Mouse (Mus musculus): Measurements from ENCODE around the gene Fam89b. TPM values are rescaled to one million over a fixed set of nuclear protein-coding genes. Genes with fewer than 3 reads are reported as not detected.
"Not testable (repeated sequence)": the region's sequence is repeated elsewhere in the genome, so short reads cannot be mapped to it uniquely, and the experiment has no call there.

The Fam89b gene
- polyA plus RNA-seq, 1 experiment from 2014 or later: 81.6 TPM

GRCm38 (mm10) chr19:5691601-5692000 is 37.9 kb downstream of the Fam89b start:
- Histone ChIP-seq H3K4me1 (ENCODE audit: control insufficient read depth, insufficient read depth, low read length) (peaks cover 52% of the 10 kb centered on the region), H3K4me2 (peak overlapping the region; percentile 97), H3K36me3 (ENCODE audit: control insufficient read depth, insufficient read depth, low read length) (peaks cover 16% of the 10 kb centered on the region), H3K9me3 (replicated peaks; ENCODE audit: control insufficient read depth, low read length) (no peaks in the 10 kb centered on the region), H3K27me3 (ENCODE audit: control insufficient read depth, insufficient read depth, low read length) (no peaks in the 10 kb centered on the region), H3K9ac (ENCODE audit: low read depth, low read length) (peak overlapping the region; percentile 91), H3K4me3 (ENCODE audit: low read depth, low read length) (peak overlapping the region; percentile 93), H3K27ac (ENCODE audit: low read depth, low read length) (peak overlapping the region; percentile 94)
- no peak for ATAC-seq (replicated peaks; ENCODE audit: insufficient number of reproducible peaks, low FRiP score, low TSS enrichment)
- 59% methylated on average over 5 of the region's 5 CpGs for WGBS (ENCODE audit: insufficient replicate concordance)

- peaks cover 46% of the 10 kb centered on the region for H3K4me1 ChIP-seq (ENCODE audit: control insufficient read depth, insufficient read depth, low read length)
- no peaks in the 10 kb centered on the region for H3K9me3 ChIP-seq (replicated peaks; ENCODE audit: control insufficient read depth, low read length)
- peak overlapping the region; percentile 94 for H3K27ac ChIP-seq (ENCODE audit: low read depth, low read length)
- H3K4me2 ChIP-seq: peak overlapping the region; percentile 97
- 61% methylated on average over 15 of the region's 15 CpGs for WGBS (ENCODE audit: insufficient replicate concordance)
- H3K36me3 ChIP-seq (ENCODE audit: control insufficient read depth, insufficient read depth, low read length): peaks cover 23% of the 10 kb centered on the region
- H3K9ac ChIP-seq (ENCODE audit: low read depth, low read length): peak overlapping the region; percentile 91
- H3K27me3 ChIP-seq (ENCODE audit: control insufficient read depth, insufficient read depth, low read length): no peaks in the 10 kb centered on the region
- H3K4me3 ChIP-seq (ENCODE audit: low read depth, low read length): peak overlapping the region; percentile 93
- no peak for ATAC-seq (replicated peaks; ENCODE audit: insufficient number of reproducible peaks, low FRiP score, low TSS enrichment)
Measured at GRCm38 (mm10) chr19:5690343-5690735, 39.1 kb downstream of the Fam89b start.

GRCm38 (mm10) chr19:5689565-5690342 is 39.7 kb downstream of the Fam89b start:
- peaks cover 46% of the 10 kb centered on the region for H3K4me1 ChIP-seq (ENCODE audit: control insufficient read depth, insufficient read depth, low read length)
- WGBS (ENCODE audit: insufficient replicate concordance): 5% methylated on average over 42 of the region's 42 CpGs
- peak overlapping the region; percentile 94 for H3K27ac ChIP-seq (ENCODE audit: low read depth, low read length)
- H3K27me3 ChIP-seq (ENCODE audit: control insufficient read depth, insufficient read depth, low read length): no peaks in the 10 kb centered on the region
- H3K9me3 ChIP-seq (replicated peaks; ENCODE audit: control insufficient read depth, low read length): no peaks in the 10 kb centered on the region
- peaks cover 28% of the 10 kb centered on the region for H3K36me3 ChIP-seq (ENCODE audit: control insufficient read depth, insufficient read depth, low read length)
- H3K4me3 ChIP-seq (ENCODE audit: low read depth, low read length): peak overlapping the region; percentile 93
- peak overlapping the region; percentile 91 for H3K9ac ChIP-seq (ENCODE audit: low read depth, low read length)
- peak overlapping the region; percentile 97 for H3K4me2 ChIP-seq
- peak; percentile 69 for ATAC-seq (replicated peaks; ENCODE audit: insufficient number of reproducible peaks, low FRiP score, low TSS enrichment)

GRCm38 (mm10) chr19:5689088-5689428 is 40.4 kb downstream of the Fam89b start:
- peaks cover 34% of the 10 kb centered on the region for H3K36me3 ChIP-seq (ENCODE audit: control insufficient read depth, insufficient read depth, low read length)
- under 1% methylated on average over 7 of the region's 7 CpGs for WGBS (ENCODE audit: insufficient replicate concordance)
- peak overlapping the region; percentile 91 for H3K9ac ChIP-seq (ENCODE audit: low read depth, low read length)
- peak overlapping the region; percentile 93 for H3K4me3 ChIP-seq (ENCODE audit: low read depth, low read length)
- H3K27ac ChIP-seq (ENCODE audit: low read depth, low read length): peak overlapping the region; percentile 94
- H3K4me2 ChIP-seq: peak overlapping the region; percentile 97
- H3K27me3 ChIP-seq (ENCODE audit: control insufficient read depth, insufficient read depth, low read length): no peaks in the 10 kb centered on the region
- no peaks in the 10 kb centered on the region for H3K9me3 ChIP-seq (replicated peaks; ENCODE audit: control insufficient read depth, low read length)
- peaks cover 46% of the 10 kb centered on the region for H3K4me1 ChIP-seq (ENCODE audit: control insufficient read depth, insufficient read depth, low read length)
- ATAC-seq (replicated peaks; ENCODE audit: insufficient number of reproducible peaks, low FRiP score, low TSS enrichment): no peak

GRCm38 (mm10) chr19:5688200-5689087 is 41.0 kb downstream of the Fam89b start, which contains the start of the genes Map3k11 and Pcnx3:
TSS of gene Map3k11 (plus strand) at chr19:5688742.
TSS of gene Pcnx3 (minus strand) at chr19:5688908.
- under 1% methylated on average over 69 of the region's 69 CpGs for WGBS (ENCODE audit: insufficient replicate concordance)
- ATAC-seq (replicated peaks; ENCODE audit: insufficient number of reproducible peaks, low FRiP score, low TSS enrichment): peak; percentile 84

GRCm38 (mm10) chr19:5687738-5688137 is 41.7 kb downstream of the Fam89b start:
- Histone ChIP-seq H3K4me3 (ENCODE audit: low read depth, low read length) (peak overlapping the region; percentile 93), H3K4me2 (peak overlapping the region; percentile 97), H3K9ac (ENCODE audit: low read depth, low read length) (peak overlapping the region; percentile 84), H3K27ac (ENCODE audit: low read depth, low read length) (peak overlapping the region; percentile 94), H3K36me3 (ENCODE audit: control insufficient read depth, insufficient read depth, low read length) (peaks cover 34% of the 10 kb centered on the region), H3K27me3 (ENCODE audit: control insufficient read depth, insufficient read depth, low read length) (no peaks in the 10 kb centered on the region), H3K4me1 (ENCODE audit: control insufficient read depth, insufficient read depth, low read length) (peaks cover 36% of the 10 kb centered on the region), H3K9me3 (replicated peaks; ENCODE audit: control insufficient read depth, low read length) (no peaks in the 10 kb centered on the region)
- WGBS (ENCODE audit: insufficient replicate concordance): 16% methylated on average over 9 of the region's 9 CpGs
- ATAC-seq (replicated peaks; ENCODE audit: insufficient number of reproducible peaks, low FRiP score, low TSS enrichment): no peak

More at GRCm38 (mm10) chr19:5688200-5689087, 41.0 kb downstream of the Fam89b start, which contains the start of the genes Map3k11 and Pcnx3:
- H3K36me3 ChIP-seq (ENCODE audit: control insufficient read depth, insufficient read depth, low read length): peaks cover 32% of the 10 kb centered on the region
- peaks cover 43% of the 10 kb centered on the region for H3K4me1 ChIP-seq (ENCODE audit: control insufficient read depth, insufficient read depth, low read length)
- peak within 1 kb of the TSS; percentile 93 for H3K4me3 ChIP-seq (ENCODE audit: low read depth, low read length)
- no peaks in the 10 kb centered on the region for H3K27me3 ChIP-seq (ENCODE audit: control insufficient read depth, insufficient read depth, low read length)
- peak within 1 kb of the TSS; percentile 97 for H3K4me2 ChIP-seq
- no peaks in the 10 kb centered on the region for H3K9me3 ChIP-seq (replicated peaks; ENCODE audit: control insufficient read depth, low read length)
- H3K9ac ChIP-seq (ENCODE audit: low read depth, low read length): peak within 1 kb of the TSS; percentile 91
- peak within 1 kb of the TSS; percentile 94 for H3K27ac ChIP-seq (ENCODE audit: low read depth, low read length)

GRCm38 (mm10) chr19:5686954-5687353 is 42.5 kb downstream of the Fam89b start:
- H3K36me3 ChIP-seq (ENCODE audit: control insufficient read depth, insufficient read depth, low read length): peaks cover 34% of the 10 kb centered on the region
- H3K9ac ChIP-seq (ENCODE audit: low read depth, low read length): peak overlapping the region; percentile 84; the same call in 1 of the 2 replicates
- H3K4me1 ChIP-seq (ENCODE audit: control insufficient read depth, insufficient read depth, low read length): peaks cover 28% of the 10 kb centered on the region
- H3K9me3 ChIP-seq (replicated peaks; ENCODE audit: control insufficient read depth, low read length); H3K27me3 ChIP-seq (ENCODE audit: control insufficient read depth, insufficient read depth, low read length); ATAC-seq (replicated peaks; ENCODE audit: insufficient number of reproducible peaks, low FRiP score, low TSS enrichment); H3K27ac ChIP-seq (ENCODE audit: low read depth, low read length): not testable (repeated sequence)
- 92% methylated on average over 12 of the region's 12 CpGs for WGBS (ENCODE audit: insufficient replicate concordance)
- peak overlapping the region; percentile 97 for H3K4me2 ChIP-seq
- peak overlapping the region; percentile 93; the same call in 1 of the 2 replicates for H3K4me3 ChIP-seq (ENCODE audit: low read depth, low read length)

- H3K4me2 ChIP-seq: peak overlapping the region; percentile 22
- H3K9me3 ChIP-seq (replicated peaks; ENCODE audit: control insufficient read depth, low read length): no peaks in the 10 kb centered on the region
- no peaks in the 10 kb centered on the region for H3K27me3 ChIP-seq (ENCODE audit: control insufficient read depth, insufficient read depth, low read length)
- WGBS (ENCODE audit: insufficient replicate concordance): 76% methylated on average over 13 of the region's 13 CpGs
- H3K4me3 ChIP-seq (ENCODE audit: low read depth, low read length): no peak overlapping the region
- no peak overlapping the region for H3K9ac ChIP-seq (ENCODE audit: low read depth, low read length)
- H3K4me1 ChIP-seq (ENCODE audit: control insufficient read depth, insufficient read depth, low read length): peaks cover 24% of the 10 kb centered on the region
- ATAC-seq (replicated peaks; ENCODE audit: insufficient number of reproducible peaks, low FRiP score, low TSS enrichment): no peak
- H3K27ac ChIP-seq (ENCODE audit: low read depth, low read length): no peak overlapping the region
- peaks cover 34% of the 10 kb centered on the region for H3K36me3 ChIP-seq (ENCODE audit: control insufficient read depth, insufficient read depth, low read length)
Measured at GRCm38 (mm10) chr19:5686437-5686836, 43.0 kb downstream of the Fam89b start.

All from heart, embryonic 11.5 days (tissue).